Mouse (Mus musculus) adrenal gland, postnatal 10 days (tissue): ENCODE measurements around the gene Ppp2ca. TPM values are rescaled to one million over a fixed set of nuclear protein-coding genes. Genes with fewer than 3 reads are reported as not detected.
"Not testable (repeated sequence)": the region's sequence is repeated elsewhere in the genome, so short reads cannot be mapped to it uniquely, and the experiment has no call there.

ENCODE experiments used
- DNase-seq: peaks from one replicate; pipeline ENCODE4 v3.0.0; 2021; ENCODE audit warnings: mixed read lengths
- total RNA-seq, 2 experiments: library from RNA; stranded (reverse); gene quantifications; 2 replicates each; pipeline ENCODE4 v1.2.3; 2021

The Ppp2ca gene
- total RNA-seq, 2 experiments from 2014 or later, result 67.9 to 69.5 TPM

- no peak for DNase-seq
Observed at GRCm38 (mm10) chr11:52094568-52094967, 3.9 kb upstream of the Ppp2ca start.

- DNase-seq, result no peak
Observed at GRCm38 (mm10) chr11:52097016-52097415, 1.5 kb upstream of the Ppp2ca start.

GRCm38 (mm10) chr11:52097596-52097995 lies 885 bp upstream of the Ppp2ca start:
- peak; percentile 42 for DNase-seq

- DNase-seq, result peak; percentile 82
Observed at GRCm38 (mm10) chr11:52099031-52099761, 715 bp downstream of the Ppp2ca start.

GRCm38 (mm10) chr11:52099771-52100219 lies 1.3 kb downstream of the Ppp2ca start:
- DNase-seq, result peak; percentile 35

- DNase-seq, result no peak
Observed at GRCm38 (mm10) chr11:52102977-52103376, 4.5 kb downstream of the Ppp2ca start.

- DNase-seq, result no peak
Observed at GRCm38 (mm10) chr11:52105503-52105902, 7.0 kb downstream of the Ppp2ca start.

GRCm38 (mm10) chr11:52106037-52106436 lies 7.6 kb downstream of the Ppp2ca start:
- no peak for DNase-seq

GRCm38 (mm10) chr11:52106438-52106837 lies 8.0 kb downstream of the Ppp2ca start:
- no peak for DNase-seq

- DNase-seq, result no peak
Observed at GRCm38 (mm10) chr11:52108796-52109195, 10.3 kb downstream of the Ppp2ca start.

GRCm38 (mm10) chr11:52109421-52109820 lies 10.9 kb downstream of the Ppp2ca start:
- DNase-seq, result no peak

- no peak for DNase-seq
Observed at GRCm38 (mm10) chr11:52115479-52115878, 17.0 kb downstream of the Ppp2ca start.

GRCm38 (mm10) chr11:52116117-52116516 lies 17.6 kb downstream of the Ppp2ca start:
- DNase-seq, result not testable (repeated sequence)

- DNase-seq, result no peak
Observed at GRCm38 (mm10) chr11:52117156-52117555, 18.7 kb downstream of the Ppp2ca start.

- DNase-seq, result not testable (repeated sequence)
Observed at GRCm38 (mm10) chr11:52120415-52120814, 21.9 kb downstream of the Ppp2ca start.

- DNase-seq, result no peak
Observed at GRCm38 (mm10) chr11:52122045-52122444, 23.6 kb downstream of the Ppp2ca start.

- DNase-seq, result no peak
Observed at GRCm38 (mm10) chr11:52124468-52124867, 26.0 kb downstream of the Ppp2ca start.

- no peak for DNase-seq
Observed at GRCm38 (mm10) chr11:52127169-52127568, 28.7 kb downstream of the Ppp2ca start.

- DNase-seq, result no peak
Observed at GRCm38 (mm10) chr11:52127760-52128159, 29.3 kb downstream of the Ppp2ca start.

- no peak for DNase-seq
Observed at GRCm38 (mm10) chr11:52128316-52129061, 30.0 kb downstream of the Ppp2ca start.

- no peak for DNase-seq
Observed at GRCm38 (mm10) chr11:52129171-52129570, 30.7 kb downstream of the Ppp2ca start.

- peak; percentile 24 for DNase-seq
Observed at GRCm38 (mm10) chr11:52129621-52130450, 31.4 kb downstream of the Ppp2ca start.
